Mouse (Mus musculus) stomach, postnatal 0 days (tissue): ENCODE results near the gene Kif19a.

Source experiments
- CTCF ChIP-seq: IDR thresholded peaks from 2 replicates; pipeline ENCODE4 v1.5.1; 2016; ENCODE audit warnings: antibody characterized with exemption, low read depth, mild to moderate bottlenecking, moderate library complexity
- EP300 ChIP-seq: optimal IDR thresholded peaks from 2 replicates; pipeline ENCODE3; 2016; ENCODE audit warnings: antibody characterized with exemption

- TF ChIP-seq CTCF = no peak
- no peak for TF ChIP-seq EP300
Measured at GRCm38 (mm10) chr11:114790171-114790570, 25.0 kb downstream of the Kif19a start.
